ENCODE assay signal across 12 mouse cellular contexts in genomic region chr7:115941766-115942165, GRCm38 (mm10).
A peak's percentile ranks its signal among the peaks of the same experiment; 100 is the strongest.
DNase-seq lines count a peak whose midpoint lies in the region; ATAC-seq and TF ChIP-seq lines count a peak whose summit lies in the region.
"Had no signal": no experiment of that assay in that cellular context is flagged by ENCODE, and none has a peak within 500 bp of the region (broad histone marks: within the 10 kb centered on the region; RNA-seq: fewer than 3 reads in every experiment).

No protein-coding gene starts in this region.

- H3K4me1 ChIP-seq in kidney, postnatal 0 days (replicated peaks; ENCODE audit: insufficient read depth, low read length): no peaks in the 10 kb centered on the region
- H3K4me1 ChIP-seq in megakaryocyte, embryonic 14.5 days: peaks cover 27% of the 10 kb centered on the region
- peaks cover 3% of the 10 kb centered on the region; the same call in 1 of the 2 replicates for H3K4me1 ChIP-seq in forebrain, embryonic 16.5 days (replicated peaks; ENCODE audit: control insufficient read depth, insufficient read depth, low read length)

- no peak overlapping the region for H3K9ac ChIP-seq in kidney, postnatal 0 days (ENCODE audit: low read depth, low read length)
- no peak overlapping the region for H3K9ac ChIP-seq in forebrain, embryonic 16.5 days (replicated peaks; ENCODE audit: low read depth, low read length)
- H3K9ac ChIP-seq: limb, embryonic 13.5 days had no signal

- no peak for TF ChIP-seq POLR2A in brain, embryonic 14.5 days (IDR thresholded peaks at IDR 0.05; ENCODE audit: borderline replicate concordance, extremely low read depth, insufficient read depth, insufficient read length, poor library complexity, severe bottlenecking)

- H3K4me3 ChIP-seq in kidney, postnatal 0 days (replicated peaks; ENCODE audit: low read depth, low read length): no peak overlapping the region
- peak overlapping the region; percentile 83 for H3K4me3 ChIP-seq in megakaryocyte, embryonic 14.5 days (replicated peaks)
- H3K4me3 ChIP-seq in left cerebral cortex, adult 2 months: no peak overlapping the region
- no peak overlapping the region for H3K4me3 ChIP-seq in forebrain, embryonic 16.5 days (replicated peaks; ENCODE audit: low read length)
- H3K4me3 ChIP-seq: embryonic facial prominence, embryonic 10.5 days; limb, embryonic 13.5 days had no signal

- no peaks in the 10 kb centered on the region for H3K9me3 ChIP-seq in kidney, postnatal 0 days (replicated peaks; ENCODE audit: low read length)
- no peaks in the 10 kb centered on the region for H3K9me3 ChIP-seq in megakaryocyte, embryonic 14.5 days
- no peaks in the 10 kb centered on the region for H3K9me3 ChIP-seq in forebrain, embryonic 16.5 days (ENCODE audit: control insufficient read depth, low read length)
- H3K9me3 ChIP-seq: embryonic facial prominence, embryonic 10.5 days; limb, embryonic 13.5 days had no signal

- ATAC-seq in kidney, postnatal 0 days (replicated peaks; ENCODE audit: low FRiP score, low read depth): no peak
- ATAC-seq in erythroid progenitor cell, adult 5-6 weeks (replicated peaks; ENCODE audit: low FRiP score, poor library complexity, severe bottlenecking): peak; percentile 97
- ATAC-seq in forebrain, embryonic 16.5 days: no peak

- no peaks in the 10 kb centered on the region for H3K27me3 ChIP-seq in kidney, postnatal 0 days (ENCODE audit: insufficient read depth, low read length)
- H3K27me3 ChIP-seq in megakaryocyte, embryonic 14.5 days (replicated peaks): no peaks in the 10 kb centered on the region
- H3K27me3 ChIP-seq in forebrain, embryonic 16.5 days (replicated peaks; ENCODE audit: control insufficient read depth, insufficient read depth, low read length): no peaks in the 10 kb centered on the region
- H3K27me3 ChIP-seq: limb, embryonic 13.5 days had no signal

- intact Hi-C loops in left cerebral cortex, adult 2 months (cut with DNase I): no loop called here

- TF ChIP-seq CTCF in kidney, postnatal 0 days (IDR thresholded peaks at IDR 0.05; ENCODE audit: low read depth): no peak
- TF ChIP-seq CTCF in brain, embryonic 14.5 days (IDR thresholded peaks at IDR 0.05; ENCODE audit: borderline replicate concordance, extremely low read depth, insufficient read depth, insufficient read length): no peak
- TF ChIP-seq CTCF in left cerebral cortex, adult 2 months (IDR thresholded peaks at IDR 0.05): no peak

- no peaks in the 10 kb centered on the region for H3K36me3 ChIP-seq in kidney, postnatal 0 days (ENCODE audit: insufficient read depth, low read length)
- no peaks in the 10 kb centered on the region for H3K36me3 ChIP-seq in megakaryocyte, embryonic 14.5 days (replicated peaks; ENCODE audit: low read length)
- H3K36me3 ChIP-seq in forebrain, embryonic 16.5 days (ENCODE audit: control insufficient read depth, insufficient read depth): no peaks in the 10 kb centered on the region
- H3K36me3 ChIP-seq: embryonic facial prominence, embryonic 10.5 days had no signal

- H3K4me2 ChIP-seq in kidney, postnatal 0 days (ENCODE audit: low read length): no peak overlapping the region
- H3K4me2 ChIP-seq in forebrain, embryonic 16.5 days (ENCODE audit: low read length): no peak overlapping the region
- H3K4me2 ChIP-seq: limb, embryonic 13.5 days had no signal

- 26% methylated on average over 6 of the region's 6 CpGs for WGBS in kidney, postnatal 0 days
- WGBS in forebrain, embryonic 16.5 days: 74% methylated on average over 6 of the region's 6 CpGs

- peak; percentile 42 for DNase-seq in kidney, postnatal 0 days (ENCODE audit: low spot score)
- no peak for DNase-seq in kidney, postnatal 14 days
- peak; percentile 28 for DNase-seq in brain, embryonic 14.5 days (ENCODE audit: low read depth)
- DNase-seq in left cerebral cortex, adult 2 months (ENCODE audit: extremely low spot score in 1 of 2, low spot score in 2 of 2): no peak
- DNase-seq in testis, postnatal 10 days (ENCODE audit: low spot score): no peak
- DNase-seq: kidney, postnatal 10 days; right cerebral cortex, postnatal 14 days had no signal

- no peak overlapping the region for H3K27ac ChIP-seq in kidney, postnatal 0 days
- no peak overlapping the region for H3K27ac ChIP-seq in left cerebral cortex, adult 2 months
- H3K27ac ChIP-seq in forebrain, embryonic 16.5 days (ENCODE audit: low read length): no peak overlapping the region
- H3K27ac ChIP-seq: embryonic facial prominence, embryonic 10.5 days; limb, embryonic 13.5 days had no signal

Comparison
In these comparisons a context has a peak if more than half of its experiments do, and no peak if none do; other contexts are left out.
1. DNase-seq: peak in kidney, postnatal 0 days (single experiment) and brain, embryonic 14.5 days (single experiment); none in kidney, postnatal 14 days (single experiment), left cerebral cortex, adult 2 months (0 of 2) and testis, postnatal 10 days (single experiment).